In the genomic region with DNA sequence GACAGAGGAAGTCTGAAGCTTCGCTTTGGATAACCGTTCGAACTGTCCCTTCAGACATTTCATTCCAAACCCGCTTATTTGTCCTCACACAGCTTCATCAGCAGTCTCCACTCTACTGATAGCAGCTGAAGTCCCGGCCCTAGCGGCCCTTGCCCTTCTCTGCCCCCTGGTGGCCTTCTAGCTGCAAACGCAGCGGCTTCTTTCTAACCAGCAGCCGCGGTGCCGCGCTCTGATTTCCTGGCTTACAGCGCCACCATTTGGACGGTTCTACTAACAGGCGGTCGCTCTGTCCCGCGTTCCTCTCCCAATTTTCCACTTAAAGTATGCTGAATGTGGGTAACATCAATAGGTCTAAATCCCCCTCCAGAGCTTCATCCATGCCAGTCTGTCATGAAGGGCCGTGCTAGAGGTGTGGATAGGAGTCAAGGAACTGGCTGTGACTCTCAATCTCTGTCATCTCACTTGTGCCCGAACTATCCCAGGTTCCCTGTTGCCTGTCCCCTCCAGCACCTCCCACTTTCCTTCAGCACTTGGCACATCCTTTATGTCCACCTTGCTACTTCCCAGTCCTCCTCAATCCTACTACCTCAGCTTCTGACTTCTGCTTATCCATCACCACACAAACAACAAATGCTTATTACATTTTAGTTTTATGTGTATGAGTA, we compare ENCODE assay signal across 8 mouse cellular contexts. TPM values are rescaled to one million over a fixed set of nuclear protein-coding genes. Genes with fewer than 3 reads are reported as not detected.
DNase-seq lines count a peak whose midpoint lies in the region; ATAC-seq and TF ChIP-seq lines count a peak whose summit lies in the region.

No protein-coding gene starts in this region.

- H3K27ac ChIP-seq in ES-E14 (ENCODE audit: insufficient read depth, low read depth, low read length, poor library complexity, severe bottlenecking), result no peak overlapping the region
- H3K27ac ChIP-seq in forebrain, embryonic 16.5 days (ENCODE audit: low read length), result no peak overlapping the region

- H3K4me1 ChIP-seq in ES-E14 (ENCODE audit: control insufficient read depth in 2 of 2, insufficient read depth in 2 of 2, low read length in 2 of 2, poor library complexity in 1 of 2), result peaks cover 1 to 4% of the 10 kb centered on the region in 2 experiments; a peak in 1 of 4 replicates
- H3K4me1 ChIP-seq in forebrain, embryonic 16.5 days (replicated peaks; ENCODE audit: control insufficient read depth, insufficient read depth, low read length), result no peaks in the 10 kb centered on the region

- intact Hi-C loops in heart, postnatal 36 days (cut with DNase I), result loop anchor here (1.0 to 5.0 kb wide), 4 partner anchors 77 to 728 kb away; no protein-coding TSS in a partner anchor

- no peak overlapping the region for H3K4me2 ChIP-seq in forebrain, embryonic 16.5 days (ENCODE audit: low read length)

- peaks cover 13% of the 10 kb centered on the region; the same call in 1 of the 2 replicates for H3K27me3 ChIP-seq in forebrain, embryonic 16.5 days (replicated peaks; ENCODE audit: control insufficient read depth, insufficient read depth, low read length)

- peak; percentile 88 for ATAC-seq in forebrain, embryonic 16.5 days
- ATAC-seq in neutrophil, adult 5-6 weeks (ENCODE audit: extremely low read depth, insufficient number of reproducible peaks, low FRiP score, poor library complexity, severe bottlenecking), result peak; percentile 91

- no peak overlapping the region for H3K9ac ChIP-seq in ES-E14 (ENCODE audit: insufficient read depth, low read depth, low read length, poor library complexity, severe bottlenecking)
- no peak overlapping the region for H3K9ac ChIP-seq in forebrain, embryonic 16.5 days (replicated peaks; ENCODE audit: low read depth, low read length)

- H3K4me3 ChIP-seq in ES-E14 (ENCODE audit: insufficient read depth in 1 of 2, low read depth in 1 of 2, low read length in 2 of 2, poor library complexity in 1 of 2, severe bottlenecking in 1 of 2), result no peak overlapping the region
- no peak overlapping the region for H3K4me3 ChIP-seq in forebrain, embryonic 16.5 days (replicated peaks; ENCODE audit: low read length)

- in situ Hi-C loops in ES-E14 (cut with MboI; ENCODE audit: low sequenced_read_pairs in 2 of 2, unreplicated experiment in 2 of 2), result loop anchor here in 1 of 2 experiments (5.0 to 10.0 kb wide), 3 partner anchors 73 to 721 kb away; no protein-coding TSS in a partner anchor

- no peaks in the 10 kb centered on the region for H3K36me3 ChIP-seq in ES-E14 (ENCODE audit: control insufficient read depth, insufficient read depth, low read length, poor library complexity, severe bottlenecking)
- no peaks in the 10 kb centered on the region for H3K36me3 ChIP-seq in forebrain, embryonic 16.5 days (ENCODE audit: control insufficient read depth, insufficient read depth)

- 4% methylated on average over 20 of the region's 20 CpGs for WGBS in forebrain, embryonic 16.5 days

- no peaks in the 10 kb centered on the region for H3K9me3 ChIP-seq in ES-E14 (ENCODE audit: control insufficient read depth, insufficient read depth, low read depth, low read length)
- no peaks in the 10 kb centered on the region for H3K9me3 ChIP-seq in forebrain, embryonic 16.5 days (ENCODE audit: control insufficient read depth, low read length)

- DNase-seq in ES-E14 (ENCODE audit: low read depth, low spot score), result peak; percentile 90
- peak; percentile 86 for DNase-seq in cerebellum, adult 11-12 months
- DNase-seq in heart, postnatal 36 days, result peak; percentile 94 to 95
- peak; percentile 88 to 96 for DNase-seq in layer of hippocampus, adult 18-20 months (ENCODE audit: low spot score in 2 of 2)
- peak; percentile 89 to 93 for DNase-seq in lung, adult 18-20 months
- peak; percentile 88 for DNase-seq in testis, postnatal 14 days (ENCODE audit: low spot score)

TF ChIP-seq in ES-E14, 5 proteins besides CTCF, POLR2A, EP300 and RAD21:
- TF ChIP-seq CHD2 (IDR thresholded peaks at IDR 0.05; ENCODE audit: low read depth, low read length), result no peak
- TF ChIP-seq ZC3H11A (IDR thresholded peaks at IDR 0.05; ENCODE audit: borderline replicate concordance, low read depth, low read length), result peak; percentile 99
- peak; percentile 65; the same call in 1 of the 2 replicates for TF ChIP-seq HCFC1 (IDR thresholded peaks at IDR 0.05; ENCODE audit: borderline replicate concordance, insufficient read depth, low read length)
- TF ChIP-seq MAFK (IDR thresholded peaks at IDR 0.05; ENCODE audit: insufficient read depth, low read depth, low read length), result peak; percentile 14; the same call in 1 of the 2 replicates
TF ChIP-seq in ES-E14: peak in this region for 3.

RNA-seq across cellular contexts. Expression of a gene that starts 7.8 kb away (rescaled TPM):
- 361 and 417 TPM in 2 replicates for total RNA-seq in ES-E14 (2012; rRNA removed)
- 109 and 117 TPM in 2 replicates for polyA plus RNA-seq in forebrain, embryonic 16.5 days (2015; fragmentation: Nextera tagmentation; extraction: Ambion mirVana)
- total RNA-seq in heart, postnatal 36 days (2021), result 100 to 1,000 TPM; 149 to 165 TPM
- total RNA-seq in layer of hippocampus, adult 18-20 months (2021), result 100 to 1,000 TPM; 197 to 203 TPM
- total RNA-seq in neutrophil, adult 5-6 weeks (2017), result 186 and 190 TPM in 2 replicates

RNA-seq across cellular contexts. Expression of a gene that starts 34.4 kb away (rescaled TPM):
- 4.5 and 4.9 TPM in 2 replicates for total RNA-seq in ES-E14 (2012; rRNA removed)
- polyA plus RNA-seq in forebrain, embryonic 16.5 days (2015; fragmentation: Nextera tagmentation; extraction: Ambion mirVana), result 6.9 and 7.7 TPM in 2 replicates
- total RNA-seq in heart, postnatal 36 days (2021), result 100 to 1,000 TPM; 128 to 129 TPM
- 10 to 100 TPM; 13.8 to 18.2 TPM for total RNA-seq in layer of hippocampus, adult 18-20 months (2021)
- 0.70 TPM in 1 of 2 replicates, not detected in the other for total RNA-seq in neutrophil, adult 5-6 weeks (2017)

RNA-seq across cellular contexts. Expression of a gene that starts 37.8 kb away (rescaled TPM):
- 266 and 382 TPM in 2 replicates for total RNA-seq in ES-E14 (2012; rRNA removed)
- 4.4 TPM in 2 replicates for polyA plus RNA-seq in forebrain, embryonic 16.5 days (2015; fragmentation: Nextera tagmentation; extraction: Ambion mirVana)
- total RNA-seq in heart, postnatal 36 days (2021), result 1 to 10 TPM; 2.5 to 5.1 TPM
- total RNA-seq in layer of hippocampus, adult 18-20 months (2021), result under 1 TPM; 0.23 to 0.64 TPM
- 0.37 and 1.0 TPM in 2 replicates for total RNA-seq in neutrophil, adult 5-6 weeks (2017)

Comparison
In these comparisons a context has a peak if more than half of its experiments do, and no peak if none do; other contexts are left out.
1. RNA of a gene that starts 34.4 kb away (total RNA-seq): 128 to 129 TPM in heart, postnatal 36 days; 13.8 to 18.2 TPM in layer of hippocampus, adult 18-20 months, 4.5 to 4.9 TPM in ES-E14 and 0.70 TPM in neutrophil, adult 5-6 weeks; every median in the first group is over 4 times any median in the second.
2. RNA of a gene that starts 37.8 kb away (total RNA-seq): 266 to 382 TPM in ES-E14; 2.5 to 5.1 TPM in heart, postnatal 36 days, 0.37 to 1.0 TPM in neutrophil, adult 5-6 weeks and 0.23 to 0.64 TPM in layer of hippocampus, adult 18-20 months; every median in the first group is over 10 times any median in the second.
3. Peak in every context shown above with its lines, with median percentiles within 50 percentile points of each other: DNase-seq.